Mouse (Mus musculus): ENCODE results near the gene Rgsl1. TPM values are rescaled to one million over a fixed set of nuclear protein-coding genes. Genes with fewer than 3 reads are reported as not detected.

Gene Rgsl1
- total RNA-seq, 2 experiments from 2014 or later = 0.29 TPM; not detected in 1

- no peak for DNase-seq (ENCODE audit: low spot score in 2 of 2)
These were observed 102.2 kb downstream of the Rgsl1 start for GRCm38 (mm10) chr1:153741551-153742316.

DNA sequence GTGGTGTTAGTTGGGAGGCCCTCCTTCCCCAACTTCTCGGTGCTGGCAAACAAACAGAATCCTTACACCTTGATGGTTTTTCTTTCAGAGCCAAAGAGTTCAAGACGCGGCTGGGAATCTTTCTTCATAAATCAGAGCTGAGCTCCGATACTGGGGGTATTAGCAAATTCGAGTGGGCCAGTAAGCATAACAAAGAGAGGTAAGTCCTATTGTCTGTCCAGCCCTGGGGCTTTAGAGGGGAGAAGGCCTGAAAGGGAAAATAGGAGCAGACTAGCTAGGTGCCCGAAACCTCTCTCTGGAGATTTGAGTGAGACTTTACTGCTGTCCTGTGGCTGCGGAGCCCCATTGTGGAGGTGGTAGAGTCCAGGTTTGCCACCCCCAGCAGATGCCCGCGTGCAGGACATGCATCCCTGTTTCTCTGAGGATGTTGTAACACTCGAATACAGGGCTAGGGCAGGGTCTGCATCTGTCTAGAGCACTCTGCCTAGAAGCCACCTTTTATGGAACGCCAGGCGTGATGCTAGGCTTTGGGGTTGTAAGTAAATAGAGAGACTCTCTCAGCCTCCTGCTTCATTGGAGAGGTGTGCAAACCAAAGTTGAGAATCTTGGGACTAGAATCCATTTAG, 103.1 kb downstream of the Rgsl1 start:
- DNase-seq (ENCODE audit: low spot score in 2 of 2) = no peak

DNA sequence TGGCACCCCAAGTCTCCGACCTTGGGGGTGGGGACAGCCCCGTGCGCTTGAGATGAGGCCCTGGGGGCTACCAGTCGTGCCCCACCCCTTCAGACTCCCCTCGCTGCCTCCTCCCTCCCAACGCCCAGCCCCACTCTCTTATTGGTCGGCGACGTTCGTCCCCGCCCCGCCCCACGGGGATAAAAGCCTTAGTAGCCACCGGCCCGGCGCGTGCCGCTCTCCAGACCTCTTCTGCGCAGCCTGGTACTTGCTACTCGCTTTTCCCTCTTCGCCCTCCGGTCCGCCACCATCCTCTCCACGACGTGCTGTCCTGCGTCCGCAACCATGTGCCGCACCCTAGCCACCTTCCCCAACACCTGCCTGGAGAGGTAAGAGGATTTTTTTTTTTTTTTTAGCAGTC, 103.8 kb downstream of the Rgsl1 start, which contains the start of gene Rgs16:
Gene Rgs16, plus strand, starts transcription at position 205 of the 400 bp plus-strand sequence.
- DNase-seq (ENCODE audit: low spot score in 2 of 2) = peak; percentile 85 to 91

DNA sequence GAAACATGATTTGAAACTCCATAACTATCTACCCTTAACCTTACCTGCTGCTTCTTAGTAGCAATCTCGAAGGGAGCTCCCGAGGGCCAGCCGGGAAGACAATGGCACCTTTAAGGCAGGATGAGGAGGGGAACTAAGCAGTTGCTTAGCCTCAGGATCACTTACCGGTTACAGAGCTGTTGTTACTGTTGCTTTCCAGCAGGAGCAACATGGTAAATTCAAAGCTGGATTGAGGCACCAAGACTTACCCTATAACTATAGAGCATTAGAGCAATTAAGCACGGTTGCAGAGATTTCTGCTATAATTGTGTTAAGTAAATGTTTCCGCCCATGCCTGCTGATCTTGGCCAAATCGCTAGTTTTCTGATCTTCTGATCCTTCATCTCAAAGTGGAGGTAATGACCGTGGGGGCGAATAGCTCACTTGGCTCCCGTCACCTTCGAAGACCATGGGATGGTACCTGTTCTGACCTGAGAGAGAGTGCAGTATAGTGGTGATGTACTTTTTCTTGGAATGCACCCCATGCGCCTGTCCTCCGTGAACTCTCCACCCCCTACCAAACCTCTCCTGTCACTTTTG, 104.4 kb downstream of the Rgsl1 start:
- DNase-seq (ENCODE audit: low spot score in 2 of 2) = no peak

GRCm38 (mm10) chr1:153737101-153738085, 106.5 kb downstream of the Rgsl1 start:
- DNase-seq (ENCODE audit: low spot score in 2 of 2) = no peak

- DNase-seq (ENCODE audit: low spot score in 2 of 2) = no peak
These were observed 107.8 kb downstream of the Rgsl1 start for GRCm38 (mm10) chr1:153736096-153736495.

- DNase-seq (ENCODE audit: low spot score in 2 of 2) = no peak
These were observed 109.1 kb downstream of the Rgsl1 start for GRCm38 (mm10) chr1:153734866-153735265.

DNA sequence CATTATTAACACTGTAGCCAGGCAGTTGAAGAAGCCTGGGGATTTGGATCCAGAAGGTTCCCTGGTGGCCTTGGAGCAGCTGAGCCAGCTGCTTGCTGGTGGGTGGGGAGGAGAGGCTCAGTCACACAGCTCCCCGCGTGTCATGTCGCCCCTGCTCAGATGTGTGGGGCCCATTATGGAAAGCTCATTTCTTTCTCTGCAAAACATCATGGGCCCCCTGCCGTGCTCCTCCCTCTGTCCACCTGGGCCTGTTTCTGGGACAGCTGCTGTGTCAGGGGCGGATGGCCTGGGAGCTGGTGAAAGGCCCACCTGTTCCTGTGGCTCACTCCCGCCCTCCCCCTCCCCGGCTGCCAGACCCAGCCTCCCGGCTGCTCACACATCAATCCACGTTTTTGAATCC, 110.8 kb downstream of the Rgsl1 start:
- DNase-seq (ENCODE audit: low spot score in 2 of 2) = no peak

DNA sequence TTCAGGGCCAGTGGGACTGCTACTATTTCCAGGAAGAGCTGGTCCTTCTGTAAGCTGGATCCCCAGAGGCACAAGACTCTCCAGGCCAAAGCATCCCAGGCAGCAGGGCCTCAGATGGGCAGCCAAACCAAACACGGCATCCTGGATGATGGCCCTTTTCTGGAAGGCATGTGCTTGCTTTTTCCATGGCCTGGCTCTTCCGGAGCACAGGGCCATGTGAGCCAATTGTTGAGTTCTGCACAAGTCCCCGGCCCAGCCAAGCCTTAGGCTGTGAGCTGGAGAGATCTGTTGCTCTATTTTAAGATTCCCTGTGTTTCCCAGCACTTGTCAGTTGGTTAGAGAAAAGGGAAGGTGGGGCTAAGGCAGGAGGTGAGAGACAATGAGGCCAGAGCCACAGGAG, 113.3 kb downstream of the Rgsl1 start:
- no peak for DNase-seq (ENCODE audit: low spot score in 2 of 2)

- DNase-seq (ENCODE audit: low spot score in 2 of 2) = no peak
These were observed 114.1 kb downstream of the Rgsl1 start for GRCm38 (mm10) chr1:153729806-153730205.

Other genes with a start within 250 kb of the Rgsl1 start
- not detected for gene Rgs8, start 191.1 kb downstream of the Rgsl1 start, total RNA-seq (2021)
- 1 to 10 TPM; 1.3 to 6.1 TPM for gene Rgs16, start 103.8 kb downstream of the Rgsl1 start, total RNA-seq (2021)
- gene Rnasel, start 94.7 kb downstream of the Rgsl1 start, total RNA-seq (2021) = 1 to 10 TPM; 7.1 to 9.0 TPM
- gene Teddm1b, start 30.2 kb upstream of the Rgsl1 start, total RNA-seq (2021) = not detected
- not detected for gene Teddm1a, start 47.6 kb upstream of the Rgsl1 start, total RNA-seq (2021)
- gene Glul, start 55.8 kb upstream of the Rgsl1 start, total RNA-seq (2021) = 1,000 to 10,000 TPM; 1,052 to 1,177 TPM
- gene Teddm2, start 56.1 kb upstream of the Rgsl1 start, total RNA-seq (2021) = under 1 TPM; 0.19 to 0.23 TPM

Measured in adrenal gland, adult 18-20 months (tissue).